Mouse (Mus musculus): ENCODE data around the gene Pex1.
"Not testable (repeated sequence)": the region's sequence is repeated elsewhere in the genome, so short reads cannot be mapped to it uniquely, and the experiment has no call there.

The Pex1 gene

DNA sequence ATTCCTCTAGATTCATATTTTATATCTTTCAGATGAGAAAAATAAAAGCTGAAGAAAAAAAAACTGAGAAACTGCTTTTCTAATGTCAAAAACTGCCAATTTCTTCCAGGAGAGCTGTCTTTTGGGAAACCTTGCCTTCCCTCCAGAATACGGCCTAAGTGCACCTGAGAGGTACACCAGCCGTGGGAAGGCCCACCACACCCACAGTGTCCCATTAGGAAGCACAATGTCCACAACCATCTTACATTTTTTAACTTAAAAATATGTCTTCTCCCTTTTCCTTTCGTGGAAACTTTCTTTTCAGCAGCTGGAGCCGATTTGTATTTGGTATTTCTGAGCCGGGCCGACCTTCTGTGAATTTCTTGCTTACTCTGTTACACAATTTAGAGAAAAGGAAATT lies 50.7 kb downstream of the Pex1 start:
- DNase-seq: no peak

- DNase-seq: peak; percentile 32 to 48
Observed at GRCm38 (mm10) chr5:3646991-3647707, 51.3 kb downstream of the Pex1 start.

- DNase-seq: peak; percentile 93 to 94
Observed at GRCm38 (mm10) chr5:3647708-3648121, 51.8 kb downstream of the Pex1 start.

- DNase-seq: peak in 1 of 2 experiments; percentile 42
Observed at GRCm38 (mm10) chr5:3648206-3648848, 52.5 kb downstream of the Pex1 start.

GRCm38 (mm10) chr5:3648849-3649210 lies 53.0 kb downstream of the Pex1 start:
- peak in 1 of 2 experiments; percentile 18 for DNase-seq

GRCm38 (mm10) chr5:3650881-3651280 lies 55.0 kb downstream of the Pex1 start, which contains the start of gene Tmbim7:
TSS of gene Tmbim7 (plus strand) at chr5:3651181.
- DNase-seq: no peak

DNA sequence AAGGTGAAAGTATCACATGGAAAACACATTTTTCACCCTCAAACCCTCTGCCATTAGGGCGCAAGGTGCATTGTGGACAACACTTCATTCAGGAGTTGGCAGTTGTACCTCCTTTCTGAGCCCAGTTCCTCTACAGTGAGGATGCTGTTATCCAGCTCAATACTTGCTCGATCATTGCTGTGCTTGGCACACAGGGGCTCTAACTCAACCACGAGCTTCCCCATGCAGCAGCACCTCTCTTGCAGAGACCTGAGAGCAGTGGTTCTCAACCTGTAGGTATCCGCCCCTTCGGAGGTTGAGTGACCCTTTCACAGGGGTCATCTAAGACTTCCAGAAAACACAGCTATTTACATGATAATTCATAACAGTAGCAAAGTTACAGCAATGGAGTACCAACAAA lies 55.8 kb downstream of the Pex1 start:
- no peak for DNase-seq

DNA sequence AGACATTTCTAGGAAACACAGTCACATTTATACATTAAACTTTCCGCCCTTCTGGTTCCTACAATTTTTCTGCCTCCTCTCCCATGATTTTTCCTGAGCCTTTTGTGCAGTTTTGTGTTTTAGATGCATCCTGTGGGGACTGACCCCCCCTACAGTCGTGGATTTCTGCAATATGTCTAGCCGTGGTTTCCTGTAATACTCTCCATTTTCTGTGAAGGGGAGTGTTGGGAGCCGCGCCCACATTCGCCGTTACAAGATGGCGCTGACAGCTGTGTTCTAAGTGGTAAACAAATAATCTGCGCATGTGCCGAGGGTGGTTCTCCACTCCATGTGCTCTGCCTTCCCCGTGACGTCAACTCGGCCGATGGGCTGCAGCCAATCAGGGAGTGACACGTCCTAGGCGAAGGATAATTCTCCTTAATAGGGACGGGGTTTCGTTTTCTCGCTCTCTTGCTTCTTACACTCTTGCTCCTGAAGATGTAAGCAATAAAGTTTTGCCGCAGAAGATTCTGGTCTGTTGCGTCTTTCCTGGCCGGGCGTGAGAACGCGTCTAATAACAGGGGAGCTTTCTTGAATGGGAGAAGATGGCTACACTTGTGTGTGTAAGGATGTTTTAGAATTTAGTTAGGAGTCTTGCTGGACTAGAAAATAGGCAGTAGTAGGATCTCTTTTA lies 57.2 kb downstream of the Pex1 start:
- DNase-seq: not testable (repeated sequence)

DNA sequence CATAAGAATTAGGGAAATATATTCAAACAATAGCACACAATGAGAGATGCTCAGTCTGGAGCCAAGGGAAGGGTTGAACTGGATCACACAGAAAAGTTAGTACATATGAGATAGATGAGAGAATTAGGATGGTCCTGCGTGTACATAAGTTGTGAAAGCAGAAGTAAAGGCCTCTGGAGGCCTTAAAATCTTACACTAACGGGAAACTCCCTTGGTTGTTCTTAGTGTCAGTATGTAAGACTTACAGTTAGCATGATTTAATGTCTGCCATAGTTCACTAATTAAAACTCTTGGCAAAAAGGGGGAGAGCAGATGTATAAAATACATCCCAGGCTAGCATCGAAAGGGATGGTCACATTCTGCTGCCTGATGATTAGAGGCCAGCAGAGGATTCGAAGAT lies 57.9 kb downstream of the Pex1 start:
- DNase-seq: no peak

GRCm38 (mm10) chr5:3657085-3657484 lies 61.2 kb downstream of the Pex1 start, which contains the start of gene Gatad1:
TSS of gene Gatad1 (minus strand) at chr5:3657185.
- no peak for DNase-seq

DNA sequence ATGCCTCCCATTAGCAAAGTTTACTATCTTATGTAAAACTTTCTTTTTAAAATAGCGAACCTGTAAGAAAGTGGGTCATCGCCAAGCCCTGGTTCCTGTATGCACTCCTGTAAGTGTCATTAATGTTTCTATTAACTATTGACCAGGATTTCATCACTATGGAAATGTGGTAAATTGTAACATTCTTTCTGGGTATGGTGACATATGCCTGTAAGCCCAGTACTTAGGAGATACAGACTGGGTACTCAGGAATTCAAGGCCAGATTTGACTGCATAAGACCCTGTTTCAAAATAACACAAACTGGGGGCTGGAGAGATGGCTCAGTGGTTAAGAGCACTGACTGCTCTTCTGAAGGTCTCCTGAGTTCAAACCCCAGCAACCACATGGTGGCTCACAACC lies 69.4 kb downstream of the Pex1 start:
- DNase-seq: no peak

- no peak for DNase-seq
Observed at GRCm38 (mm10) chr5:3666585-3666984, 70.7 kb downstream of the Pex1 start.

DNA sequence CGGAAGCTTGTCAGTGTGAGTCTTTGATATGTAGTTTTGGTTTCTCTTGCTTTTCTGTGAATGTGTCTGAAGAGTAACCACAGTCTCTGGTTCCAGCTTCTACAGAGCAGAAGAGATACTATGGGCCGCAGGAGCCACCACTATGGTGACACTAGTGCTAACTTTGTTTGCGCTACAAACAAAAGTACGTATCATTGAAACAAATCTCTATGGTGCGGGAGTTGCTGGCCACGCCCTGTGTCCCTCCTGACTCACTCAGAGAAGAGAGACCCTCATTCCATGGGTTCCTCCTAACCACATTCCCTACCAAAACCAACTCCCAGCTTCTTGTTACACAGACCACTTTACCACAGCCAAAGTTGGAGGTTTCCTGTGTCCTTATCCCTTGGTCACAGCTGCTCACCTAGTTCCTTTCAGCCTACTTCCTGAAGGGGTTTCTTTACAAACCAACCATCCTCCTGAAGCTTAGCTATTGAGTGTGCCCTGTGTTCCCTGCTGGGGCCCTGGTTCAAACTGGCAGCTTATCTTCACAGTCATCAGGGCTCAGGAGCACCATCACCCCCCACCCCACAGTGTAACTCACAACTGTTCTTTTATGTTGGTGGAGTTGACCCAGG lies 74.2 kb downstream of the Pex1 start:
- DNase-seq: no peak

Measured in kidney, adult 8-10 months (tissue).